Mouse (Mus musculus): ENCODE results near the gene Ctnnd2.

Ctnnd2 gene

DNA sequence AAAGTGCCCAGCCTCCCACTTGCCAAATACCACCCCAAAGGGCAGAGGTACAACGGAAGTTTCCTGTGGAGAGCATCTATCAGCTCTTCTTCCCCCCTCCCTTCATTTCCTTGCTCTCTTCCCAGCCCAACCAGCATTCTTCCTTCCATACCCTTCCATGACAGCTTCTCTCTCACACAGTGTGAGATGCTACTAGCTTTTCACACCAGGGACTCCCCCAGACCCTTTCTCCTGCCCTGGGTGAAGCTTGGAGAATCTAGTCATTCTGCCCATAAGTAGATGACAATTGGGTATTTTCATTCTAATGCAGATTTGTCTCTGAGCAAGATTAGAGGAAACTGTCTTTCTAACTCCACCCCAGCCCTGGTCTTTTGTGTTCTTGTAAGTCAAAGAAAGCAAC, 473.3 kb downstream of the Ctnnd2 start:
- in situ Hi-C loops (cut with MboI, MseI): no loop called here

DNA sequence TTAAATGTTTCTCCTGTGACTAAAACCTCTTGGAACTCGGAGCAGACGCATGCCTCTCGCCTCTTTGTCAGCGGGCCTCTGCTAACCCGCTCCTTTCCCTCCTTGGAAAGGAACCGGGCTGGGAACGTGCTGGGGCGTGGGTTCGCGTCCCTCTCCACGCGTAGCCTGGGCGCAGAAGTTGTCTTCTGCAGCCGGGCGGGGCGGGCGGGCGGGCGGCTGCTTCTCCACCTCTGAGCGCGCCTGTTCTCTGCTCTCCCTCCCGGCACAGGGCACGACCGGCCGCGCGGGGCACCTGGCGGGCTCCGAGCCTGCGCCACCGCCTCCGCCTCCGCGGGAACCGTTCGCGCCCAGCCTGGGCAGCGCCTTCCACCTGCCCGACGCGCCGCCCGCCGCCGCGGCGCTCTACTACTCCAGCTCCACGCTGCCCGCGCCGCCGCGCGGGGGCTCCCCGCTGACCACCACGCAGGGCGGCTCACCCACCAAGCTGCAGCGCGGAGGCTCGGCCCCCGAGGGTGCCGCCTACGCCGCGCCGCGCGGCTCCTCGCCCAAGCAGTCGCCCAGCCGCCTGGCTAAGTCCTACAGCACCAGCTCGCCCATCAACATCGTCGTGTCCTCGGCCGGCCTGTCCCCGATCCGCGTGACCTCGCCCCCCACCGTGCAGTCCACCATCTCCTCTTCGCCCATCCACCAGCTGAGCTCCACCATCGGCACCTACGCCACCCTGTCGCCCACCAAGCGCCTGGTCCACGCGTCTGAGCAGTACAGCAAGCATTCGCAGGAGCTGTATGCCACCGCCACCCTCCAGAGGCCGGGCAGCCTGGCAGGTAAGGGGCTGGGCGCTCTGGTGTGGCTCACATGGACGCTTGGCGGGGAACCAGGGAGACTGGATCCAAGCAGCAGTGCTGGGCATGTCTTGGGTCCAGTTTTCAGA, 474.4 kb downstream of the Ctnnd2 start:
- in situ Hi-C loops (cut with MboI, MseI): no loop called here

DNA sequence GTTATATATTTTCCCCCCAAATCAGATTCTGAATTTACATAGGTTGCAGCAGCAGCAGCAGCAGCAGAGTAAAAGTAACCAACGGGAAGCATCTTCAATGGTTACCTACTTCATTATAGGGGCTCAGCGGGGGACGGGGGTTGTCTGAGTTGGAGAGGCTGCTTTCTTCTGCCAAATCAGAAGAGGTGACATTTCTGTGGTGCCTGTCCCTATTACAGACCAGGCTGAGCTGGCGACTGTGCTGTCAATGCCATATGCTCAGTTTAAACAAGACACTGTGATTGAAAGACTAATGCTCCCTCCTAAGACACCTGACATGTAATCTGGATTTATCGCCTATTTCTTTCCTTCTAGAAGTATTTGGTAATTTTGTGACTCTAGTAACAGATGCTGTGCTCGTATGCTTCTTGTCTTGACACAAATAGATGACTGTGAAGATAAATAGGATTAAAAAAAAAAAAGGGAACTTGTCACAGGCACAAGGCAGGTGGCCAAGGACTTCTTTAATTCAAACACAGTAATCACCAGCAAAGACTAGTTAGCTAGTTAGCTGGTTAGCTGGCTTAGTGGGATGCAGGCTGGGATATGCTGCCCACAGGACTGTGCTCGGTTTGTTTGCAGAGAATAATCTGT, 475.4 kb downstream of the Ctnnd2 start:
- in situ Hi-C loops (cut with MboI, MseI): no loop called here

GRCm38 (mm10) chr15:30649964-30650363, 477.6 kb downstream of the Ctnnd2 start:
- in situ Hi-C loops (cut with MboI, MseI): no loop called here

DNA sequence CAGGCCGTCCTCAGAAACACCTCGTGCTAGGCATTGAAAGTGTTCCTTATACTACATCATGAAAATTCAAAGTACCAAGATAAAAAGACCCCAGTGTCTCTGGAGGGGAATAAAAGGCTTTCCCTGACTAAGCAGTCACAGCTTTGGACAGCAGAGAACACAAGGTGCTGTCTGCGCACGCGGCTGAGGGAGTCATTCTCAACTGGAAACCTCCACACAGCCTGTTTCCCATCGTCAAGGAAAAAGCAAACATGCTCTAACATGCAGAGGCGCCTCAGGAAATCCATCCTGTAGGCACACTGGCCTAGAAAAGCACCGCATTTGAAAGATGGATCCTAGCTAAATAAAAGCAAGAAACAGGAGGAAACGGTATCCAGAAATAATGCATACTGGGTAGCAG, 483.0 kb downstream of the Ctnnd2 start:
- in situ Hi-C loops (cut with MboI, MseI): no loop called here

GRCm38 (mm10) chr15:30657588-30657987, 485.2 kb downstream of the Ctnnd2 start:
- in situ Hi-C loops (cut with MboI, MseI): no loop called here

GRCm38 (mm10) chr15:30660539-30661149, 488.3 kb downstream of the Ctnnd2 start:
- in situ Hi-C loops (cut with MboI, MseI): loop anchor here (5.0 kb wide), 1 partner anchor 37 kb away; no protein-coding TSS in a partner anchor

DNA sequence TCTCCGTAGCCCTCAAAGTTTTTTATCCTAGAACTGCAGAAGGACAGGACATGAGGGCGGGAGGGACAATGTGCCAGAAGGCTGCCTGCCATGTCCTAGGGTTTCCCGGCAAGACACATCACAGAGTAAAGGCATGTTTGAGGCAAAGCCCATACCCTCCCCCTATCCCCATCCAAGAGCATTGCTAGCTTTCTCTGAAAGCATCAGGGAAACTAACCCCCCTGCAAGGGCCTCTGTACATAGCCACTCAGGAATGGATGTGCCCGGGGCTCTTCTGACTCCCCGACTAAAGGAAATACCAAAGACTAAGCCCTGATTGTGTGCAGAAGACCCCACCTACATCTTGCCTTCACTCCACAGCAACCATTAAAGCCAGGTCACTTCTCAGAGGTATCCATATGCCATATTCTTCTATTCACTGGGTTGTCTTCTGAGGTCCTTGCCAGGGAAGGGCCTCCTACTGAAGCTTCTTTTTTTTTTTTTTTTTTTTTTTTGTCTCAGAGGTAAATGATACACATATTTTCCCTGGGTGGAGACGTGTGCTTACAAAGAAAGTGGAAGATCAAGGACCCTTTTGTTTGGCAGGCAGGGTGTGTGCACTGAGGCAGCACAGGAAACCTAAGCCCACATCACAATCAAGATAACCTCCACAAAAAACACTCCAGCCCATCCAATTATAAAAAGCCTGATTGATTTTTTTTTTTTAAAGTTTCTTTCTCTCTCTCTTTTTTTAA, 489.5 kb downstream of the Ctnnd2 start:
- in situ Hi-C loops (cut with MboI, MseI): loop anchor here (5.0 kb wide), 1 partner anchor 35 kb away; no protein-coding TSS in a partner anchor

DNA sequence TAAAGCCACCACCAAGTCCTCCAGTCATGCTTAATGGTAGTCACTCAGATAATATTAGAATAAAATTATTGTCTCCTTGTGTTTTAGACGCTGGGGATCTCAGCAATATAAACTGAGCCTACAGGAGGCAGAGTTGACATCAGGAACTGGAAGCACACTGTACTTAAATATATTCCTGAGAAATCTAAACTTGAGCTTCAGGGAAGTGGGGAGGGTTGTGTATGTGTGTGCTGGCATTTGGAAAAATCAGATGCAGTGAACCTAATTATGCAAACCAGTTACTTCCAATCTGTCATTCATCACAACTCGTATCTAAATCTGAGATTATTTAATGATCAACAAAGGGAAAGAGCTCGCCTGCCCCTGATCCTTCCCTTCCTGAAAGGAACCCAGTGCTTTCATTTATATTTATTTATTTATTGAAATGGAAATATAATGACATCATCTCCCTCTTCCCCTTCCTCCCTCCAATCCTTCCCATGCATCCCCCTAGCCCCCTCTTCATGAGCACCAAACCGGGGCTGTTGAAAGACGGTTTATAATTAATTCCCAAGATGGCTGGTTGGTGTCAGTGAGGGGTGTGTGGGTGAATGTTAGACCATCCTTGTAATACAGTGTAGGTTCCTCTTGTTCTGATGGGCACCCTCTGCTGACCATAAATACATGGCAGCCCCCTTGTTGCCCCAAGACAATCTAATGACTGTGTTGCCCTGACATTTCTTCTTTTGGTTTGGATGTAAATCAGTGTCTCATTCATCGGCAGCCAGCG, 495.6 kb downstream of the Ctnnd2 start:
- in situ Hi-C loops (cut with MboI, MseI): no loop called here

GRCm38 (mm10) chr15:30681939-30682338, 509.5 kb downstream of the Ctnnd2 start:
- in situ Hi-C loops (cut with MboI, MseI): no loop called here

DNA sequence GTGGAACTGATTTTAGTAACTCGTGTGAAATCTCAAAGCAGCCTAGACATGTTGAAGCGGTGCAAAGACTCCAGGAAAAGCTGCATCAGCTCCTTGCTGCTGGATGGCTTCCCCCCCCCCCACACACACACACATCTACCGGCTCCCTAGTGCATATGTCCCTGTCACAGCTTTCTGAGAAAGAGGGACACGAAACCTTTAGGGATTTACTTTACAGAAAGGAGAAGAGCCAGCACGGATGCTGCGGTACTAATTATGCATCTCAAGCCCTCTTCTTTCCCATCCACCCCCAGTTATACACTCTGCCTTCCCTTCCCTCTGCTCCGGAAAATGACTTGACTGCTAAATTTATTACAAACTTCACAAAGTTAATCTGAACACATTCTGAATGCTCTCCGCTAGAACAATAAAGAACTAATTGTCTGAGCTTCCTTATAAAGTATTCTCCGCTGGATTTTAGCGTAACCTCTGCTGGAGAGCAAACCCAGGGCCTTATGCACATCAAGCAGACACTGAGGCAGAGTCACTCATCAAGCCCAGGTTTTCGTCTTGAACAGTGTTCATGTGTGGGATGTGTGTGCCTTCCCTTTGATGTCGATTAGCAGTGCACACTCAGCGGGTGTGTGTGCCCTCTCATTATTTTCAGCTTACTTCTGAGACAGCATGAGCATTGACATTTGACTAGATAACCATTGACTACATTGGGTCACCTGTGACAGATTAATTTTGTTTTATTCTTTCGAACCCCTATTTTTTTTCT, 510.1 kb downstream of the Ctnnd2 start:
- in situ Hi-C loops (cut with MboI, MseI): no loop called here

DNA sequence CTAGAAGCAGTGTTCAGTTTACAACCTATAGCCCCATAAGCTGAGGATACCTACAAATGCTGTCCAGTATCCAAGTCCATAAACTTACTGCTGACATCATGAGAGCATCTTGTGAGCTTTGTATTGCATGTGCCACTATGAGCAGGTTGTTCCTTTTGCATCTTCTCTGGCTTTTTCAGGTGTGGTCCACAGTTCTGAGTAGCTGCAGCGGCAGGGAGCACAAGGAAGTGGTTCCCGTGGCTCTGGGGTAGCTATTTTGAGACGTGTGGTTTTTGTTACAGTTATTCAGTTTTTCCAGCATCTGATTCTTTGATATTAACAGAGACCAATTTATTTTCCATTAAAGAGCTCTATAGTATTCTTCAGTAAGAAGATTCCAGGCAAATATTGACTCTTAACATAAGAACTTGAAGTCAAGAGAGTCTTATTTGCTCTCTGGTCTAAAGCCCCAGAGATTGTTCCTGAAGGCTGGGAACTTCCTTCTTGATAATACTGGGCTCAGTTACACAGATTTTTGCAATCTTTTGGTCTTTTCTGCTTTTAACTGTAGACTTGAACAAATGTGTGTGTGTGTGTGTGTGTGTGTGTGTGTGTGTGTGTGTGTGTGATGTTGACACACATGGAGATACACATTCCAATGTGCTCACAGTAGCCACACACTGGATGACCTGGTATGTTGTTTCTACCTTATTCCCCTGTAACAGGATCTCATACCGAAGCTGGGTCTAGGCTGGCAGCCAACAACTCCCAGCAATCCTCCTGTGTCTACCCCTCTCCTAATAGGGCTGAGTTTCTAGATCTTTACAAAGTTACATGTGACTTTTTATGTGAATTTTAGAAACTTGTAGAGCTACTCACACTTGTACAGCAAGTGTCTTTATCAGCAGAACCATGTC, 514.1 kb downstream of the Ctnnd2 start:
- in situ Hi-C loops (cut with MboI, MseI): no loop called here

DNA sequence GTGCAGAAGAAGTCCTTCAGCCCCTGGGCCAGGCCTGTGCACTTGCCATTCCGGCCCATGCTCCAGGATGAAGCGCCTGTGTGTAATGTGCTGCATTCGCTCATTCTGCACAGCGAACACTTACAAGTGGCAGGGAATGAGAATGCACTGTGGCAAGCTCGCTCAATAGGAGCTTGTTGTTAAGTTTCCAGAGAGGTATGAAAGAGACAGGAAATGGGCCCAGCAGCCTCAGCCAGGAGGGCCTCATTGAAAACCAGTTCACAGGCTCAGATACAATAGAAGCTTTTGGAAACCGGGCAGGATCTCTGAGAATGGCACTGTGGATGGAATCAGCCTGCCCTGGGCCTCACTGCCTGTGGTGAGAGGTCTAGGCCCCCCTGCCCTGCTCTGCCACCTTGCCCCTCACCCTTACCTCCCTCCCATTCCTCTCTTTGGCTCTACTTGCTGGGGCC, 521.4 kb downstream of the Ctnnd2 start:
- in situ Hi-C loops (cut with MboI, MseI): no loop called here

GRCm38 (mm10) chr15:30694286-30694685, 521.9 kb downstream of the Ctnnd2 start:
- in situ Hi-C loops (cut with MboI, MseI): no loop called here

GRCm38 (mm10) chr15:30695859-30696258, 523.5 kb downstream of the Ctnnd2 start:
- in situ Hi-C loops (cut with MboI, MseI): loop anchor here (5.0 kb wide), 1 partner anchor 34 kb away; no protein-coding TSS in a partner anchor

DNA sequence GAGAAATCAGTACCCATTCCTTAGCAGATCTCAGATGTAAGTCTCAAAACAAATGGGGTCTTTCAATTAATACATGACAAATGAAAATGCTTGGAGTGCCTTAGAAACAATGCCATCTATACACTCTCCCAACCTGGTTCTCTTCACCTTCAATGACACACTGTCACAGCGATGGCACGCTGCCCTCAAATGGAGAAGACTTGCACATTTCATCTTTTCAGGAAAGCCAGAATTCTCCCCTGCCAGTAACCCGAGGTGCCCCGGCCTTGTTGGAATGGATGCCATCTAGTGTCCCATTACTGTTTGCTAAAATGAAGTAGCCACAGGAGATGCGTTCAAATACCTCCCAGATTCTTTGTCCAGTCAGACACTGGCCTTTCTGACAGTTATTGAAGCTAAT, 525.0 kb downstream of the Ctnnd2 start:
- in situ Hi-C loops (cut with MboI, MseI): loop anchor here (5.0 kb wide), 1 partner anchor 35 kb away; no protein-coding TSS in a partner anchor

- in situ Hi-C loops (cut with MboI, MseI): no loop called here
Observed at GRCm38 (mm10) chr15:30700762-30701161, 528.4 kb downstream of the Ctnnd2 start.

GRCm38 (mm10) chr15:30701592-30701991, 529.2 kb downstream of the Ctnnd2 start:
- in situ Hi-C loops (cut with MboI, MseI): no loop called here

All from regulatory T cell (primary cell).